Mouse (Mus musculus) megakaryocyte-erythroid progenitor cell, adult 5-6 weeks (primary cell): ENCODE results near the gene Atp6v0b. TPM values are rescaled to one million over a fixed set of nuclear protein-coding genes. Genes with fewer than 3 reads are reported as not detected.

Source experiments
- ATAC-seq: replicated peaks from 2 replicates; pipeline ENCODE4 v1.8.0; 2016; ENCODE audit warnings: mild to moderate bottlenecking, inconsistent platforms; ENCODE audit not compliant: severe bottlenecking, poor library complexity, low FRiP score, low TSS enrichment
- total RNA-seq, 2 experiments: library from RNA; stranded (forward) in 1 of 2; stranded (reverse) in 1 of 2; fragments of 200-1000, 215-1000 nt in 1 of 2; fragments of >200 nt in 1 of 2; fragmentation: Nextera tagmentation in 1 of 2; gene quantifications; 2 replicates each; pipeline ENCODE4 v1.2.3; 2014 to 2017

Atp6v0b gene
- total RNA-seq, 2 experiments from 2014 or later, result 40.6 to 195 TPM

DNA sequence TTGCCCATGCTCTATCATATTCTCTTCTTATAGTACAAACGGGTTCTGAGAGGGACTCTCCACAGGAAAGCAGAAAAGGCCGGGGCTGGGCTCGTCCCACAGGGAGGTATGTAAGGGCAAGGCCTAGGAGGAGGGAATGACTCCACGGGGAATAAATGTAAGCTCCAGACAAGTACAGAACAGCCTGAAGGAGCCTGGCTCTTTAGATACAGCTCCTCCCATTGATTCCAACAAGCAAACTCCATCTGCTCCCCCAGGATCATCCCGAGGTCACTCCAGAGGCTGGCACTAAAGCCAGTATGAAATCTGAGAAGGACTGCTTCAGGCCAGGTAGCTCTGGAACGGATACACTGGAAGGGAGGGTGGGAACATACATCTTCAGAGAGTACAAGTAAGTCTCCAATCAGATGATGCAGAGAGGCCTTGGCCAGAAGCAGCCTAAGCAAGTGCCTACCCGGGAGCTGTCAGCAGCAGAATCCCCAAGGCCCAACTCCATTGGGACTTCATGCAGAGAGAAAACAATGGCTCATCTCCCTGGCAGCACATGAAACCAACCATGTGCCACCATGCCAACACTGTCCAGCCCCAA, 25.6 kb upstream of the Atp6v0b start:
- no peak for ATAC-seq

DNA sequence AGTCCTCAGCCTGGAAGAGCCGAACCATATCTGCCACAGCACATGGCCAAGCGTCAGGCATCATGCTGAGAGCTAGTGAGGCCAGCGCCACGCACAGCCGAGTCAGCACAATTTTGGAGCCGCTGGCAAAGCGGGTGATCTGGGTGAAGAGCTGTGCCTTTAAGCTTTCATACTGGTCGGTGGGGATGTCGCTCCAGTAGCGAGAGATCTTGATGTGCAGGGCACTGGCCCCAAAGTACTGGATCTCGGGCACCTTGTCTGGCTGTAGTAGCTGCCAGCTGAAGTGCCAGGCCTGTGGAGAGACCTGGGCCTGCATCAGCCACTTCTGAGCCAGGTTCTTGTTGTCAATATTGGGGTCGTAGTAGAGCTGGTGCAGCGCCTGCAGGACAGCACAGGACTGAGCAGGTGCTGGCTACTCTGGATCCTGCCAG, 25.0 kb upstream of the Atp6v0b start:
- ATAC-seq, result no peak

DNA sequence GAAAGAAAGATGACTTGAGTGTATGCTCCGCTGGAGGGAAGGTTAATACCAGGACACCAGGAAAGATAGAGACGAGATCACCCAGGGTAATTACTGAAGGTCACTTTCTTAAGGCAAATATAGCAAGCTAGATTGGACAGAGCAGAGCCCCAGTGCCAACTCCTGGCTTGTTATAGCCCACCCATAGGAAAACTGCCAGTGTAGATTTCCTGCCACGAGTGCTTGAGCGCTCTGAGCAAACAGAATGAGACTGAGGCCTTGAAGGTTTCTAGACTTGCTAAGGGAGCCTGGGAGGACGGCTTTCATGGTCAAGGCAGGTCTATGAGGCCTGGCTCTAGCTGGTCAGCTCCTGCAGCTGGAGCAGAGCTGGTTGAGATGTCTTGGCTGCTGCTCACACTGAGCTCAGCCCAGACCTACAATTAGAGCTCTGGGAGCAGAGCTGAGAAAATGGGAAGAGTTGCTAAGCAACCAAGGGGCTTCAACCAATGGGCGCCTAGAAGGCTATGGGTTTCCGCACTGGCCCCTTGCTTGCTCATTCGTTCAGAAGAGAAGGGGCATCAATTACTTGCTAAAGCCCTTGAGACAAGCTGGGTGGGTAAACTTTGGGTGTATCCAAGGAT, 21.8 kb upstream of the Atp6v0b start:
- no peak for ATAC-seq

DNA sequence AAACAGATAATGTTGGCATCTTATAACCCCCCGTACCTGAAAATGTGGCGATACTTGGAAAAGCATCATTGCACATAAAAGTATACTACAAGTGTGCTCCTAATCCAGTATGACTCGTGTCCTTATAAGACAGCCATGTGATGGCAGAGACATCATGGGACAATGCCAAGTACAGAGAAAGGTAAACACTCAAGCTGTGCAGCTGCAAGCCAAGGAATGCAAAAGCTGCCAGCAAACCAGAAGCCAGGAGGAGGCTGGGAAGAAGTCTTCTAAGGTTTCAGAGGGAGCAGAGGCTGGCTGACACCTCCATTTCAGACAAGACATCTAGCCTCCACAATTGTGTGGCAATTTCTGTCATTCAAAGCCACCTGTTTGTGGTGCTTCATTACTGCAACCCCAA, 19.1 kb upstream of the Atp6v0b start:
- no peak for ATAC-seq

DNA sequence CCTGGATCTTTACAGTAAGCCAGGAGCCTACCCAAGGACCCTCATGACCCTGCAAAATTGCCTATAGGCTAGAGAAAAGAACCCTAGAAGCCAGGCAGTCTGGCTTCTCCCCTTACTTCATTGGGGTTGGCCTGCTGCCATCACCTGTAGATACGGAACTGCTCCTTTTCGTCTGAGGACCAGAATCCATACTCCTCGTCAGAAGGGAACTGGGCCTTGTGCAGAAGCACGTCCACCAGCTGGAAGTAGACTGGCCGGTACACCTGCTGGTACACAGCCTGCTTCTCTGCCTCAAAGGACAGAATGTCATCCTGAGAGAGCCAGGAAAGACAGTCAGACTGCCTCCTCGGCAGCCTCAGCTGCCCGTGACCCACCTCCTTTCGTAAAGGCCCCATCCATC, 17.6 kb upstream of the Atp6v0b start:
- ATAC-seq, result no peak

DNA sequence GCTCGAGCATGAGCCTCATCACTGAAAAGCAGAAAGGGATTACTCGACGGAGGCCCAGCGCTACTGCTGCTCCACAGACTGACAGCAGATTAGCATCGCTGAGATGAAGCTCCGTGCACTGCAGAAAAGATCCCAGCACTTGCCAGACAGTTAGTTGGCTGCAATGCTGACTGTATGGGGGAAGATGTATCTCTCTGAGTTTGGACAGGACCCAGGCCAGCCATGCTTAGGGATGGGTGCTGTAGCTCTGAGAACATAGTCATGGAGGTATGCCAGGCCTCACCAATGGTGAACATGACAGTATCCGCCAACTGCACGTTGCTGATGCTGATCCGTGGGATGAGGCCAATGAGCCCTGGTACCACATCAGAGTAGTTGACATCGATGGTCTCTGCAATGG, 17.0 kb upstream of the Atp6v0b start:
- no peak for ATAC-seq

DNA sequence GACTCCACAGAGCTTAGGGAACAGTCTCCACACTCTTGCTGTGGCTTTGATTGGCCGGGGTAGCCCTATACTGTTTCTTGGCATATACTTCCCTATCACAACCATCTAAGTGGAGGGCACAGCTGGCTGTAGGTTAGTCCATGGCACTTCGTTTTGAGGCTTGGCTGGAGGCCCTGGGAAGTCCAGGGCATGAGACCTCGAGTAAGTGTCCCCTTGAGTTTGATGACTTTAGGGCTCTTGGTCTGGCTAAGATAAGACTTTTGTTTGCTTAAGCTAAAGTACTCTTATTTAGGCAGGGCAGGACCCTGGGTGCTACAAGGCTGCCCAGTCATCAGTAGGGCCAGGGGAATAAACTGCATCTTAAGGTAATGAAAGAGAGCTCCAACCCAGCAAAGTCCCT, 11.0 kb upstream of the Atp6v0b start:
- ATAC-seq, result no peak

DNA sequence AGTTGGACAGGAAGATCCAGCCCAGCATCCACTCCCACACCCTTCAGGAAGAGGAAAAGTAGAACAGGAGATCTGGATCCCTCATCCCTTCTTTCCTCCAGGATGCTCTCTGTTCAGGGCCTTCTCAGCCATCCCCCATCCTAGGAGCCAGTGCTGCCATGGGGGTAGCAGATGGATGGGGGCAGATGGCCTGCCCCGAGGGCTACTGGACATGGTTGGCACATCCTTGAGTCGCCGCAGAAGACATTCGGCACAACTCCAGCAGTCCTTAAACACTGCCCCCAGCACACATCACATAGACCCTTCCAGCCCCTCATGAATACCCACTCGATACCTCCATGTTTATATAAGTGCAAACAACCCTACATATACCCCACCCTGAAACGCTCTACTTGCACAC, 8.9 kb upstream of the Atp6v0b start:
- ATAC-seq, result no peak

DNA sequence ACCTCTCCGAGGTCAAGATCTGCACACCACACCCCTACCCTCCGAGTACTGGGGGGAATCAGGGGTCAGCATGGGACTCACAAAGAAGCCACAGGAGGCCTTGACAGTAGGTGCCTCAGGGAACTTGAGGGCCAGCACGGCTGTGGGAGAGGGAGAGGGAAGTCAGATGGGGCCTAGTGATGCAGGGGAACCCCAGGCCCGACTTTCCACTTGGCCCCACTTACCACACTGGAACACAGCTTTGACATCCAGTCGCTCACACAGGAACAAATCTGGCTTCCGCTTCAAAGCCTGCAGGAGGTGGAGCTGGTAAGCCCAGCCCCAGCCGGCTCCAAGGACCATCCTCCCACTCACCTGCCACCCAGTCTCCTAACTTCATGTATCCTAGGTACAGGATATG, 8.2 kb upstream of the Atp6v0b start:
- no peak for ATAC-seq

DNA sequence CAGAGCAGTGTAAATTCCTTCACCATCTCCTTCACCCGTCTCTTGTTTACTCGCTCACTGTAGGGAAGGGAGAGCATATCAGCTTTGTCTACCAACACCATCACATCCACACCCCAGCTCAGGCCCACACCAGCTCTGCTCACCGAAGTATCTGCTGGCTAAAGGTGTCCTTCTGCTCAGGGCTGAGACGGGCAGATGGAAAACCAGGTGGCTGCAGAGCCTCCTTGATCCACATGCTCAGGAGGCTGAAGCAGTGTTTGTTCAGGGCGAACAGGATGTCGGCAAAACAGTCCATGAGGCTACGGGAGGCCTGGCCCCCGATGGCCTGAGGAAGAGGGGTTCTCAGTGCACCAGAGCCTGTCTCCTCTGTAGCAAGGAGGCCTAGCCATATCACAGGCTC, 7.5 kb upstream of the Atp6v0b start:
- no peak for ATAC-seq

DNA sequence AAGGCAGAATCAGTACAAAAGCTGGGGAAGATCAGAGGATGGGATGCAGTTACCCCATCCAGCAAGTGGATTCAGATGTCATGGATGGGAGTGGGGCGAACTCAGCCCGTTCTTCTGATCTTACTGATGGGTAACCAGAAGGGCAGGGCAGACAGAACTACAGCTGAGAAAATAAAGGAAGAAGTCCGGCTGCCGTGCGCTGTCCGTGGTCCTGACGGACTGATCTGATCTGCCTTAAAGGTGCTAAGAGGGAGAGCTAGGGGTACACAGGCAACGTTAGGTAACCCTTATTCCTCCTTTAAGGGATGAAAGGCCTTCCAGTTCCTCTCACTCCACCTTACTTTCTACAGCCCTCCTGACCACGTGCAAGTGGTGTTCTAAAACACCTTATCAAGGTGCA, 6.2 kb upstream of the Atp6v0b start:
- ATAC-seq, result peak; percentile 42; the same call in 1 of the 2 replicates

DNA sequence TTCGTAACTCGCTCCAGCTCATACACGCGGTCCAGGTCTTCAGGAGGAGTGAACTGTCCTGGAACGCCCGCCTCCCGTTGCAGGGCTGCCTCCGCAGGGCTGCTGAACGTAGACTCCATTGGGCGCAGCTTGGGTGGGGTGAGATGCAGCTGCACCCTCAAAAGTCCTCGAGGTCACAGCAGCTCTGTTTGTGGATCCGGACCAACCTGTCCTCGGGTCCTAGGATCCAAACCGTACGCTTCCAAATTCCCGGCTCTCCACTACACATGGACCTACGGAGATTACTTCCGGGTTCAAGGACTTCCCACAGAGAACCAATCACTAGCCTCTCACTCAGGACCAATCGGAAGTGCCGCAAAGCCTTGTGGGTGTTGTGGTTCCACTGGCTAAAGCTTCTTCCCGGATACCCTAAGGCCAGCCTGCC, 4.6 kb upstream of the Atp6v0b start, which contains the start of gene Dph2:
Gene Dph2, minus strand, starts transcription at position 295 of the 424 bp plus-strand sequence.
- ATAC-seq, result peak; percentile 86

DNA sequence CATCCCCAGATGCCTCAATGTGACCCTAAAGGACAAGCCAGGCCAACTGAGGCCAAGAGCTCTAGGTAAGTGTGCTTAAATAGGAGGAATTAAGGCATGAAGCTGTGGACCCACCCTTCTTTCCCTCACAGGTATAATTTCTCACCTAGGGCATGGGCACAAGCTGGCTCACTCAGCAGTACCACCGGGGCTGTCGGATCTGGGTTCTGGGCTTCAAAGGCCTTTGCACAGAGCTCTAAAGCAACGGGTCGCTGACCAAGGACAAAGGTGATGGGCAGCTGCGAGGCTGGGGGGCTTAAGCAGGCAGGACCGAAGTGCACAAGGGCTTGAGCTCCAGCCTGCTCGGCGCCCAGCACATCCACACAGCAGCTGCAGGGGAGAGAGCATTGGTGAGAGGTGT, 3.6 kb upstream of the Atp6v0b start:
- no peak for ATAC-seq

DNA sequence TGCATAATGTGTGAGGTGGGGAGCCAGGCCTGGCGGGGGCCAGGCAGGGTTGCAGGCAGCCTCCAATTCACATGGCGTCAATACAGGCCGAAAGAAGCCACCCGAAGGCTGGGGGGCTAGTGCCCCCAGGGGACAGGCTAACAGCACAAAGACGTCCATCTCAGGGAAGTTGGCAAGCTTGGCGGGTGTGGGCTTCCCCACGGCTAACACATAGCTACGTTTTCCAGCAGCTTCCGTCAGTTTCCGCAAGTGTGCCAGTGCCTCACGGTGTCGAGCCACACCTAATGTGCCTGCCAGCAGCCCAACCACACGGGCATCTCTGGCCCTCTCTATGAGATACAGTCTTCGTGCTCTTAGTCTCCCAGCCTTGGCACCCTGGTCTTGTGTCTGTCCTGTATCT, 2.9 kb upstream of the Atp6v0b start:
- ATAC-seq, result no peak

DNA sequence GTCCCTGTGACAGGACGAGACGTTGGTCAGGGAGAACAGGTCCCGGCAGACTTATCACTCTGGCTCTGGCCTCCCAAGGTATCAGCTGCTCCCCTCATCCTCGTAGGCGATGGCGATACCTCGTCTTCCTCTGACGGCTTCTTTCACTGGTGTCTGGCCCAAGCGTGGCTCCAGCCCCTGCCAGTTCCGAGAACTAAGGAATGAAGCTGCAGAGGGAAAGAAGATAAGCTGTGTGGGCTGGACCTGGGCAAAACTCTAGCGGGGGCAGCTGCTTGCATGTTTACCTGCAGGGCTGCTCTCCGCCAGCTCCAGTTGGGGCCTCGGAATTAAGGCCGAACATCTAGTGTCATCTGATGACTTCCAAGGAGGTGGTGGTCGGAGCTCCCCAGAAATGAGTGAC, 2.3 kb upstream of the Atp6v0b start:
- ATAC-seq, result no peak

DNA sequence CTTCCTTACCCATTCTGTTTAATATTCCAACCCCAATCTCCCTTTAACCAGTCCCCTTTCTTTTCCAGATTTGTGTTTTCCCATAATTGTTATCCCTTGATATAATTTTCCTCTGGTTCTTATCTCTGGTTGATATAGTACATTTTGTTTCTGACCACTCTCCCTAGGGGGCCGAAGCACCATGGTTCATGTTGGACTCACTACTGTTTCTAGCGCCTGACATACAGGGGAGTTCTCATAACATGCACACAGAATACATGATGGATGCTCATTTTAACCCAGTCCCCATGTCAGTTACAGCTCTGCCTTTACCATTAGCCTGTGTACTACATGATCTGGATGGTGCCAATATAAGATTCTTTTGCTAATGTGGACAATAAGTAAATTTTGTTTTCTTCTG, 787 bp upstream of the Atp6v0b start:
- no peak for ATAC-seq

DNA sequence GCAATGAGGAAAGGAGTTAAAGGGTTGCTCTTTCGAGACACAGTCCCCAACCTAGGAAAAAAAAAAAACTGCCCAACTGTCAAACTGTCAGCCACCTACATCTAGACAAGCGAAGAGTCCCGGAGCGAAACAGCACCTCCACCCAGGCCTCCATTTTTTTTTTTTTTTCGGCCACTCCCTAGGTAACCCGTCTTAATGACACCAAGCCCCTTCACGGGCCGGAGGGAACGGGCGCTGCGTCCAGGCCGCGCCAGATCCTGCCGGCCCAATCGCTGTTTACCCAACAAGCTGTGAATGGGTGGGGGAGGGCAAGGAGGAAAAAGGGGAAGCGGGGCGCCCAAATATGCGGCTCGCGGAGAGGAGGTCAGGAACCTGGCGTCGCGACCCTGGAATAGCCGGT, 489 bp downstream of the Atp6v0b start:
- ATAC-seq, result peak; percentile 19; the same call in 1 of the 2 replicates

DNA sequence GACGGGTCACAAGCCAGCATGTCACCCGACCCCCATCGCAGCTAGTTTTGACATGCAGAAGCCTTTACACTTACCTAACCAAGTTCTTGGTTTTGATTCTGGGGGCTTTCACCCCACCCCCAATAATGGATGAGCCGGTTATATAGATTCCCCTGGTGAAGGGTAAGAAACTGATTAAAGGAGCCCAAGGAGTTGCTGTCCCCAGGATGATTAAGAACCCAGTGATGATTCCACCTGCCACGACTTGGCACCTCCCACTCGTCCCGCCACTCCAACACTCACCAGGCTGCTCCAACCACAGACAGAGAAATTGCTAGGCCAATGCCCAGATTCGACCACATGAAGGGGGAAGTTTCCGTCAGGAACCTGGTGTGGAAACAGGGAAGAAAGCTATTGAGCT, 1.1 kb downstream of the Atp6v0b start:
- ATAC-seq, result no peak

DNA sequence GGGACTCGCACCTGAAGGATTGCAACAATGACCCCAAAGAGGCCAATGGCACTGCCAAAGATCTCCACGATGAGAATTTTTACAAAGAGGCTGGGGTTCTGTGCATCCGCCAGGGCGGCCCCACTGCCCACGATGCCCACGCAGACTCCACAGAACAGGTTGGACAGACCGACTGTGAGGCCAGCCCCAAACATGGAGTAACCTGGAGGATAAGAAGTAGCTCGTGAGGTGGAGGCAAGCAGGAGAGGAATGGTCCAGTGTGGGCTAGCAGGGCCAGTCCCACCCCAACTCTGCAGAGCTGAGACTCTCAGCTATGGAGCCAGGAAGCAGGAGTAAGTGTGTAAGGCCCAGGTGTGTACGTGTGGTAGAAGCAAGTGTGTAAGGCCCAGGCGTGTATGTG, 2.0 kb downstream of the Atp6v0b start:
- ATAC-seq, result no peak

DNA sequence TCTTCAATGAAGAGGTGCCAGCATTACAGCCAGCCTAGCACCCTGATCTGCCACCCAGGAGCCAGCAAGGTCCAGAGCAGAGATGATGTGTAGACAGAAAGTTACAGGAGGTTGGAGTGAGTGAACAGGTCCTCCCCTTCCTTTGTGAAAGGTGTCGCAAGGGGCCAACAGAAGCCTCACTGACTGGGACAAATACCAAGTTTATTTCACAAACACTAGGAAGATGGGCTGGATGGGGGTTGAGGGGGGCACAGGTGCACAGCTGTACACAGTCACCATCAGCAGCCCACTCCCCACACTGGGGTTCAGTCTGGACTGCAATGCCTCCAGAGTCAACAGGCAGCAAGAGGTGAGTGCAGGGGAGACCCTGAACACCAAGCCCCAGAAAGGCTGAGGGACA, 3.0 kb downstream of the Atp6v0b start:
- no peak for ATAC-seq
